Mouse (Mus musculus): Measurements from ENCODE around the gene Tial1.

GRCm38 (mm10) chr7:128416664-128417063 is 44.9 kb downstream of the Tial1 start:
- no peak for TF ChIP-seq CTCF (IDR thresholded peaks at IDR 0.05; ENCODE audit: low read depth, low read length)
- TF ChIP-seq POLR2A (IDR thresholded peaks at IDR 0.05; ENCODE audit: extremely low read depth, insufficient read depth, low read length): no peak

Data from liver, adult 2 months (tissue).